Mouse (Mus musculus): ENCODE measurements at regions not wholly inside any gene's neighbourhood (a gene's known extent, or its start where the extent isn't known, plus 50 kb on each side); places are given as distances from the start of the nearest gene placed in this dataset.
"Not testable (repeated sequence)": the region's sequence is repeated elsewhere in the genome, so short reads cannot be mapped to it uniquely, and the experiment has no call there.

DNA sequence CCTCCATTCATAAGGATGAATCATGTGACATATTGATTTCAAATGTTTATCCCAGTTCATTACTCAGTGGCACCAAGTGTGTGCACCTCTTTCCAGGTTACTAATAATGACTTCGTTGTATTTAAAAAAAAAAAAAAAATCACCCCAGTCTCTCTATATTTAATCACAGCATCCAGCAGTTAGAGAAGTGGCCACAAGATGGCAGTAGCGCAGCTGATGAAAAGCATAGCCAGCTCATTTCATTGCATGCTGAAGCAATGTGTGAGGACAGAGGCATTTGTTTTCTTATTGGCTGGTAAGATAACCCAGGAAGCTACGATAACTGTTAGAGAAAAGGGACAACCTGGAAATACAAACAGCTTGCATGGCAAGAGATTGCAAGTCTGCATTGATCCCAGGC is 626.2 kb upstream of the Olfr1507 start:
- not testable (repeated sequence) for H3K27ac ChIP-seq (ENCODE audit: low read depth, low read length); H3K36me3 ChIP-seq (ENCODE audit: control insufficient read depth, insufficient read depth, low read length); H3K4me3 ChIP-seq (ENCODE audit: low read depth, low read length); H3K9me3 ChIP-seq (replicated peaks; ENCODE audit: control insufficient read depth, low read length); H3K4me1 ChIP-seq (ENCODE audit: control insufficient read depth, insufficient read depth, low read length); DNase-seq (ENCODE audit: low spot score); H3K9ac ChIP-seq (ENCODE audit: low read length); H3K27me3 ChIP-seq (replicated peaks; ENCODE audit: control insufficient read depth, insufficient read depth, low read length); H3K4me2 ChIP-seq (ENCODE audit: low read length)
- WGBS: 13% methylated on average over 2 of the region's 3 CpGs
- peak; percentile 63; the same call in 1 of the 2 replicates for ATAC-seq

DNA sequence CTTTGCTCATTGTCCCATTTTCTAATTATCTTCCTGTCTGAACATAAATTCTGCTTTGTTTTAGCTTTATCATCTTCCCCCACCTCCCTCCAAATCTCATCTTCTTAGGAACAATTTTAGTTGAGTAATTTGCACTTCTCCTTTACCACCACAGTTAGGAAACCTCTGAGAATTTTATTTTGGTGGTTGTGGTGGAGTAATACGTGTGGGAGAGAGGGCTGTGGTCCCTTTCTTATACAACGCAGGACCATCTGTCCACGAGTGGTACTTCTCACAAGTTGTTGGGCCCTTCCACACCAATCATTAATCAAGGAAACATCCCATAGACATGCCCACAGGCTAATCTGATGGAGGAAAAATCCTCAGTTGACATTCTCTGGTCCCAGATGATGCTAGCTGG is 614.2 kb upstream of the Olfr1507 start:
- H3K9me3 ChIP-seq (replicated peaks; ENCODE audit: control insufficient read depth, low read length); DNase-seq (ENCODE audit: low spot score); H3K36me3 ChIP-seq (ENCODE audit: control insufficient read depth, insufficient read depth, low read length); H3K27me3 ChIP-seq (replicated peaks; ENCODE audit: control insufficient read depth, insufficient read depth, low read length); H3K27ac ChIP-seq (ENCODE audit: low read depth, low read length); H3K4me3 ChIP-seq (ENCODE audit: low read depth, low read length); H3K9ac ChIP-seq (ENCODE audit: low read length); H3K4me2 ChIP-seq (ENCODE audit: low read length); ATAC-seq; H3K4me1 ChIP-seq (ENCODE audit: control insufficient read depth, insufficient read depth, low read length): not testable (repeated sequence)
- WGBS: 77% methylated on average over 3 of the region's 3 CpGs

GRCm38 (mm10) chr14:53101362-53101761 is 605.8 kb upstream of the Olfr1507 start:
- not testable (repeated sequence) for H3K9ac ChIP-seq (ENCODE audit: low read length); H3K4me2 ChIP-seq (ENCODE audit: low read length); H3K27me3 ChIP-seq (replicated peaks; ENCODE audit: control insufficient read depth, insufficient read depth, low read length); H3K36me3 ChIP-seq (ENCODE audit: control insufficient read depth, insufficient read depth, low read length); H3K4me3 ChIP-seq (ENCODE audit: low read depth, low read length); H3K27ac ChIP-seq (ENCODE audit: low read depth, low read length); H3K9me3 ChIP-seq (replicated peaks; ENCODE audit: control insufficient read depth, low read length); ATAC-seq; H3K4me1 ChIP-seq (ENCODE audit: control insufficient read depth, insufficient read depth, low read length)
- peak; percentile 23 for DNase-seq (ENCODE audit: low spot score)
- 35% methylated on average over 5 of the region's 5 CpGs for WGBS

DNA sequence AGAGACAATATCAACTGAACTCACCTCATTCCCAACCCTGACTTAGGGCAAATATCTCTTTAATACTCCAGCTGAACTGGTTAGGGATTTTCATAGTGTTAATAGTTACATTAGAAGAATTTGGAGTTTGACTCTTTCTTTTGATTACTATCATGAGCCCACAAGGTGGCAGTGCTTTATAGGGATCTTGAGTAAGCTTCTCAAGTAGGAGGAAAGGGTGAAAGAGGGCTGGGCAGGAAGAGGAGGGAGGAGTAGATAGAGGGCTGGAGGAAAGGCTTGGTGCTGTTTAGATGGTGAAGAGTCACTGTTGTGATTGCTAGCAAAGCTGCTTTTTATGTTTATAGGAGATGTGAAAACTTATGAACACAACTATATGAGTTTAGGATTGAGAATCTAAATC is 595.4 kb upstream of the Olfr1507 start:
- ATAC-seq; H3K4me2 ChIP-seq (ENCODE audit: low read length): not testable (repeated sequence)

DNA sequence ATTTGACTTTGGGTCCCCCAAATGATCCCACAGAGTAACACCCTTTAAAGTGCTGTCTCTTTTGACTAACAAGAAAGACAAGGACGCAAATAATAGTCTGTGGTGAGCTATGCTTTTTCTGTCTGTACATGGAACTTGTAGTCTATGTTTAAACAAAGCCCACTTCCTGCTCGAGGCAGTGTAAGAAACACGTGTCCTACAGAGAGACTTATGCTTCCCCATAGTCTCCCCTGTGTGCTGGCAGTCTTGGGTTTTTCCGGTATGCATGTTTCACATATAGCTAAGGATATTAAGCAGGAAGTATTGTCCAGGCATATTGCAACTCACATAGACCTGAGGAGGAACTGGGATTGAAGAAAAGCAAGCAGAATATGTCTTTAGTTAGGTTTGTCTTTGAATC is 586.3 kb upstream of the Olfr1507 start:
- 83% methylated on average over 4 of the region's 4 CpGs for WGBS
- not testable (repeated sequence) for DNase-seq (ENCODE audit: low spot score); H3K4me3 ChIP-seq (ENCODE audit: low read depth, low read length); H3K36me3 ChIP-seq (ENCODE audit: control insufficient read depth, insufficient read depth, low read length); ATAC-seq; H3K4me2 ChIP-seq (ENCODE audit: low read length); H3K9ac ChIP-seq (ENCODE audit: low read length); H3K27me3 ChIP-seq (replicated peaks; ENCODE audit: control insufficient read depth, insufficient read depth, low read length); H3K4me1 ChIP-seq (ENCODE audit: control insufficient read depth, insufficient read depth, low read length); H3K9me3 ChIP-seq (replicated peaks; ENCODE audit: control insufficient read depth, low read length); H3K27ac ChIP-seq (ENCODE audit: low read depth, low read length)

More for the DNA sequence above, 595.4 kb upstream of the Olfr1507 start:
- H3K36me3 ChIP-seq (ENCODE audit: control insufficient read depth, insufficient read depth, low read length); H3K9me3 ChIP-seq (replicated peaks; ENCODE audit: control insufficient read depth, low read length); H3K4me3 ChIP-seq (ENCODE audit: low read depth, low read length); H3K9ac ChIP-seq (ENCODE audit: low read length); H3K4me1 ChIP-seq (ENCODE audit: control insufficient read depth, insufficient read depth, low read length); H3K27ac ChIP-seq (ENCODE audit: low read depth, low read length); DNase-seq (ENCODE audit: low spot score); H3K27me3 ChIP-seq (replicated peaks; ENCODE audit: control insufficient read depth, insufficient read depth, low read length): not testable (repeated sequence)

DNA sequence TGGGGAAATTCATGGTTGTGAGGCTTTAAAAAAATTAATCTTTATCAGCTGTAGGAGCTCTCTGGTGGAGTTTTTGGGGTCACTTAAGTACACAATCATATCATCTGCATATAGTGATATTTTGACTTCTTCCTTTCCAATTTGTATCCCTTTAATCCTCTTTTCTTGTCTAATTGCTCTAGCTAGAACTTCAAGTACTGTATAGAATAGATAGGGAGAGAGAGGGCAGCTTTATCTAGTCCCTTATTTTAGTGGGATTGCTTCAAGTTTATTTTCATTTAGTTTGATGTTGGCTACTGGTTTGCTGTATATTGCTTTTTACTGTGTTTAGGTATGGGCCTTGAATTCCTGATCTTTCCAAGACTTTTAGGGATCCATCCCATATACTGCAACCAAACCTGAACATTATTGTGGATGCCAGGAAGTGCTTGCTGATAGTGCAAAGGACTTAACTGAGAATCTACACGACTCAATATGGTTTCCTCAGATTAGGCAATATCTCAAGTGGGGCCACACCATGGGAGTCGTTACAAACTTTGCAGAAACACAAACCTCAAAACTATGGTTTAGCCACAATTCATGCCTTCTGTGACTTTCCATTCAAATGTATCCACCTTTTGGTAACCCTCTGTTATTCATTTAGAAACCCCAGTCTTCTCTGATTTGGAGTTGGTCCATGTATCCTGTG is 585.6 kb upstream of the Olfr1507 start:
- H3K36me3 ChIP-seq (ENCODE audit: control insufficient read depth, insufficient read depth, low read length); H3K9ac ChIP-seq (ENCODE audit: low read length); H3K4me2 ChIP-seq (ENCODE audit: low read length); H3K27me3 ChIP-seq (replicated peaks; ENCODE audit: control insufficient read depth, insufficient read depth, low read length); H3K9me3 ChIP-seq (replicated peaks; ENCODE audit: control insufficient read depth, low read length); DNase-seq (ENCODE audit: low spot score); H3K4me1 ChIP-seq (ENCODE audit: control insufficient read depth, insufficient read depth, low read length); H3K27ac ChIP-seq (ENCODE audit: low read depth, low read length); ATAC-seq; H3K4me3 ChIP-seq (ENCODE audit: low read depth, low read length): not testable (repeated sequence)
- WGBS: 60% methylated on average over 1 of the region's 2 CpGs

DNA sequence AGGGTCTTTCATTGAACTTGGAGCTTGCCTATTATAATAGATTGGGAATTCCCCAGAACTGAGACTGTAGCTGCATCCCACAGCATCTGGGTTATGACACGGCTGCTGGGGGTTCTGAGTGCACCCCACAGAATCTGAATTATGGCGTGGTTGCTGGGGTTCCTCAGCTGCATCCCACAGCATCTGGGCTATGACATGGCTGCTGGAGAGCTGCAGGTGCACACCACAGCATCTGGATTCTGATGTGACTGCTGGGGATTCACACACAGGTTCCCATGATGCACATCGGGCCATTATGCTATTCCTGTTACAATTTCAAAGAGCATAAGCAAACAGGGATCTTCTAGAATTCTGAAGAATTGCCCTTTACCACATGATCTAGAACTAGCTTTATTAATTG is 585.0 kb upstream of the Olfr1507 start:
- H3K36me3 ChIP-seq (ENCODE audit: control insufficient read depth, insufficient read depth, low read length); H3K4me3 ChIP-seq (ENCODE audit: low read depth, low read length); H3K27me3 ChIP-seq (replicated peaks; ENCODE audit: control insufficient read depth, insufficient read depth, low read length); H3K27ac ChIP-seq (ENCODE audit: low read depth, low read length); ATAC-seq; DNase-seq (ENCODE audit: low spot score); H3K4me1 ChIP-seq (ENCODE audit: control insufficient read depth, insufficient read depth, low read length); H3K9ac ChIP-seq (ENCODE audit: low read length); H3K4me2 ChIP-seq (ENCODE audit: low read length); H3K9me3 ChIP-seq (replicated peaks; ENCODE audit: control insufficient read depth, low read length): not testable (repeated sequence)
- 76% methylated on average over 3 of the region's 3 CpGs for WGBS

DNA sequence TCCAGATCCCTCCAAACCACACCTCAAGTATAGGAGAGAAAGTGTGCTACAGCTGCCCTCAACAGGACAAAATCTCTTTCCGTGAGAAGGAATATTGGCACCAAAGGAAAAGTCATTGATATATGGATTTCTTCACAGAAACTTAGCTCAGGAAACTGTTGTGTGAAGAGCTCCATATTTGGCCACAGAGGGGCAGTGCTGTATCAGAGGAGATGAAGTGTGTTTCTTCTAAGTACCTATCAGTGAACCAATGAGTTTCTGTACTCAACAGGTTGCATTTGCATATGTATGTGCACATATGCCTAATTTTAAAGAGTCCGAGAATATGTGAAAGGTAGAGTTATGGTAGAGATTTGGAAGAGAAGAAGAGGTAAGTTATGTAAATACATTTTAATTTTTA is 580.4 kb upstream of the Olfr1507 start:
- not testable (repeated sequence) for H3K4me1 ChIP-seq (ENCODE audit: control insufficient read depth, insufficient read depth, low read length)

GRCm38 (mm10) chr14:53073126-53073525 is 577.6 kb upstream of the Olfr1507 start:
- WGBS: 75% methylated on average over 6 of the region's 6 CpGs
- ATAC-seq; H3K4me1 ChIP-seq (ENCODE audit: control insufficient read depth, insufficient read depth, low read length); DNase-seq (ENCODE audit: low spot score); H3K36me3 ChIP-seq (ENCODE audit: control insufficient read depth, insufficient read depth, low read length); H3K9me3 ChIP-seq (replicated peaks; ENCODE audit: control insufficient read depth, low read length); H3K4me3 ChIP-seq (ENCODE audit: low read depth, low read length); H3K27me3 ChIP-seq (replicated peaks; ENCODE audit: control insufficient read depth, insufficient read depth, low read length); H3K27ac ChIP-seq (ENCODE audit: low read depth, low read length); H3K9ac ChIP-seq (ENCODE audit: low read length); H3K4me2 ChIP-seq (ENCODE audit: low read length): not testable (repeated sequence)

More for the DNA sequence above, 580.4 kb upstream of the Olfr1507 start:
- not testable (repeated sequence) for H3K36me3 ChIP-seq (ENCODE audit: control insufficient read depth, insufficient read depth, low read length); H3K27me3 ChIP-seq (replicated peaks; ENCODE audit: control insufficient read depth, insufficient read depth, low read length); ATAC-seq; H3K4me3 ChIP-seq (ENCODE audit: low read depth, low read length); DNase-seq (ENCODE audit: low spot score); H3K9ac ChIP-seq (ENCODE audit: low read length); H3K4me2 ChIP-seq (ENCODE audit: low read length); H3K27ac ChIP-seq (ENCODE audit: low read depth, low read length); H3K9me3 ChIP-seq (replicated peaks; ENCODE audit: control insufficient read depth, low read length)
- WGBS: 92% methylated on average over 2 of the region's 2 CpGs

All from forebrain, embryonic 14.5 days (tissue).